Comparison of ENCODE assay signal across 8 mouse cellular contexts in genomic region chr9:106643128-106643527, GRCm38 (mm10). TPM values are rescaled to one million over a fixed set of nuclear protein-coding genes. Genes with fewer than 3 reads are reported as not detected.
DNase-seq lines count a peak whose midpoint lies in the region; ATAC-seq and TF ChIP-seq lines count a peak whose summit lies in the region.

No protein-coding gene starts in this region.

- DNase-seq in gastrocnemius, adult 18-20 months (ENCODE audit: low spot score) = peak; percentile 33
- DNase-seq in gastrocnemius, adult 8-10 months (ENCODE audit: low spot score in 2 of 2) = no peak
- DNase-seq in adrenal gland, adult 18-20 months (ENCODE audit: low spot score in 2 of 2) = peak; percentile 80 to 86
- peak; percentile 85 for DNase-seq in embryo, embryonic 10.5 days (ENCODE audit: low spot score)
- DNase-seq in heart, postnatal 4 days = peak; percentile 84
- peak; percentile 77 to 86 for DNase-seq in layer of hippocampus, postnatal 14 days (ENCODE audit: low spot score in 2 of 2)
- peak in 1 of 2 experiments; percentile 56 for DNase-seq in spleen, adult 2 months (ENCODE audit: low read depth in 1 of 2, low spot score in 2 of 2)

- H3K27ac ChIP-seq in spleen, adult 2 months (ENCODE audit: insufficient read depth, low read length) = no peak overlapping the region

- H3K4me3 ChIP-seq in spleen, adult 2 months (ENCODE audit: extremely low read depth, insufficient read depth, insufficient read length) = no peak overlapping the region

- H3K4me1 ChIP-seq in spleen, adult 2 months (ENCODE audit: control insufficient read depth, insufficient read depth, insufficient read length) = no peaks in the 10 kb centered on the region

- 22% methylated on average over 7 of the region's 7 CpGs for WGBS in spleen, adult 2 months

- no peak for TF ChIP-seq POLR2A in spleen, adult 2 months (IDR thresholded peaks at IDR 0.05; ENCODE audit: low read depth, low read length)

- TF ChIP-seq CTCF in spleen, adult 2 months (IDR thresholded peaks at IDR 0.05; ENCODE audit: extremely low read depth, insufficient read depth, insufficient read length, insufficient replicate concordance) = peak; percentile 68; the same call in 1 of the 2 replicates

- peak; percentile 88 for ATAC-seq in megakaryocyte, adult 5-6 weeks (ENCODE audit: poor library complexity, severe bottlenecking)

- H3K36me3 ChIP-seq in spleen, adult 2 months (ENCODE audit: control insufficient read depth, insufficient read depth, low read length) = no peaks in the 10 kb centered on the region

- H3K27me3 ChIP-seq in spleen, adult 2 months (ENCODE audit: control insufficient read depth, insufficient read depth, low read length) = no peaks in the 10 kb centered on the region

RNA-seq across cellular contexts. Expression of gene Grm2, which starts 12.8 kb away (rescaled TPM):
- total RNA-seq in gastrocnemius, adult 18-20 months (2021) = not detected
- not detected for total RNA-seq in gastrocnemius, adult 8-10 months (2022)
- not detected for total RNA-seq in adrenal gland, adult 18-20 months (2021)
- not detected for total RNA-seq in heart, postnatal 4 days (2021)
- total RNA-seq in layer of hippocampus, postnatal 14 days (2021) = 10 to 100 TPM; 35.7 to 38.5 TPM
- total RNA-seq in megakaryocyte, adult 5-6 weeks (2015) = not detected in 2 replicates
- total RNA-seq in megakaryocyte, adult 5-6 weeks (2017) = not detected in 2 replicates
- polyA plus RNA-seq in spleen, adult 2 months (2012; rRNA removed) = 0.06 TPM in 1 of 2 replicates, not detected in the other

RNA-seq across cellular contexts. Expression of gene Iqcf6, which starts 16.7 kb away (rescaled TPM):
- total RNA-seq in gastrocnemius, adult 18-20 months (2021) = not detected
- total RNA-seq in gastrocnemius, adult 8-10 months (2022) = not detected
- not detected for total RNA-seq in adrenal gland, adult 18-20 months (2021)
- not detected for total RNA-seq in heart, postnatal 4 days (2021)
- total RNA-seq in layer of hippocampus, postnatal 14 days (2021) = not detected
- not detected in 2 replicates for total RNA-seq in megakaryocyte, adult 5-6 weeks (2015)
- not detected in 2 replicates for total RNA-seq in megakaryocyte, adult 5-6 weeks (2017)
- not detected in 2 replicates for polyA plus RNA-seq in spleen, adult 2 months (2012; rRNA removed)

RNA-seq across cellular contexts. Expression of gene Tex264, which starts 42.6 kb away (rescaled TPM):
- total RNA-seq in gastrocnemius, adult 18-20 months (2021) = 10 to 100 TPM; 29.8 to 30.6 TPM
- total RNA-seq in gastrocnemius, adult 8-10 months (2022) = 10 to 100 TPM; 28.1 to 37.7 (median 33.5) TPM
- 100 to 1,000 TPM in 1 of 2 experiments, 10 to 100 TPM in 1; 93.5 to 136 TPM for total RNA-seq in adrenal gland, adult 18-20 months (2021)
- 10 to 100 TPM; 31.0 to 38.0 TPM for total RNA-seq in heart, postnatal 4 days (2021)
- 10 to 100 TPM; 92.2 to 99.8 TPM for total RNA-seq in layer of hippocampus, postnatal 14 days (2021)
- total RNA-seq in megakaryocyte, adult 5-6 weeks (2015) = 9.6 and 14.1 TPM in 2 replicates
- 16.3 and 18.3 TPM in 2 replicates for total RNA-seq in megakaryocyte, adult 5-6 weeks (2017)
- 43.5 and 46.5 TPM in 2 replicates for polyA plus RNA-seq in spleen, adult 2 months (2012; rRNA removed)

Comparison
In these comparisons a context has a peak if more than half of its experiments do, and no peak if none do; other contexts are left out.
1. DNase-seq: peak in gastrocnemius, adult 18-20 months (single experiment), adrenal gland, adult 18-20 months (2 of 2), embryo, embryonic 10.5 days (single experiment), heart, postnatal 4 days (single experiment) and layer of hippocampus, postnatal 14 days (2 of 2); none in gastrocnemius, adult 8-10 months (0 of 2).
2. RNA of gene Grm2, which starts 12.8 kb away (total RNA-seq): 35.7 to 38.5 TPM in layer of hippocampus, postnatal 14 days; not detected in heart, postnatal 4 days, not detected in gastrocnemius, adult 18-20 months, not detected in gastrocnemius, adult 8-10 months, not detected in adrenal gland, adult 18-20 months and not detected in megakaryocyte, adult 5-6 weeks; every median in the first group is over 10 times any median in the second.